Mouse (Mus musculus) liver, postnatal 0 days (tissue): Measurements from ENCODE around the gene Filip1l.

Experiments
- CTCF ChIP-seq: sonication (generic); IDR thresholded peaks from 2 replicates; pipeline ENCODE4 v1.5.1; 2016; ENCODE audit warnings: antibody characterized with exemption, low read depth
- EP300 ChIP-seq: IDR thresholded peaks from 2 replicates; pipeline ENCODE4 v1.6.1; 2016; ENCODE audit warnings: antibody characterized with exemption, low read depth, mild to moderate bottlenecking

GRCm38 (mm10) chr16:57369846-57370496 is 17.1 kb downstream of the Filip1l start:
- TF ChIP-seq CTCF (no peak), EP300 (no peak)
